Mouse (Mus musculus) MEL (cell line): Measurements from ENCODE around the gene Car15. TPM values are rescaled to one million over a fixed set of nuclear protein-coding genes. Genes with fewer than 3 reads are reported as not detected.

Experiments used
- DNase-seq: peaks from one replicate; pipeline ENCODE4 v3.0.0; 2011; ENCODE audit warnings: low read depth, low spot score
- H3K27ac ChIP-seq: 2 replicates; pipeline ENCODE4 v1.5.1; 2012; ENCODE audit warnings: low read depth, mild to moderate bottlenecking, control low read depth, low read length, moderate library complexity; ENCODE audit not compliant: control insufficient read depth
- H3K27me3 ChIP-seq, 2 experiments: fragments of 150-350 bp in 1 of 2; sonication (generic) in 1 of 2; 2 replicates each; pipeline ENCODE4 v1.6.1; 2012; ENCODE audit warnings: low read length in 2 of 2, mild to moderate bottlenecking in 2 of 2, improper control_type of control experiment in 1 of 2, moderate library complexity in 1 of 2; ENCODE audit not compliant: insufficient read depth in 2 of 2, control insufficient read depth in 1 of 2
- H3K36me3 ChIP-seq, 2 experiments: 2 replicates each; pipeline ENCODE4 v1.6.1; 2012 to 2014; ENCODE audit warnings: low read length in 2 of 2, improper control_type of control experiment in 1 of 2, inconsistent platforms in 1 of 2, mild to moderate bottlenecking in 1 of 2; ENCODE audit not compliant: insufficient read depth in 2 of 2, control insufficient read depth in 1 of 2
- H3K4me1 ChIP-seq, 2 experiments: fragments of 150-350 bp in 1 of 2; sonication (generic) in 1 of 2; 2 replicates each; pipeline ENCODE4 v1.6.1; 2012; ENCODE audit warnings: low read length in 2 of 2, improper control_type of control experiment in 1 of 2, mild to moderate bottlenecking in 1 of 2; ENCODE audit not compliant: insufficient read depth in 2 of 2, control insufficient read depth in 1 of 2
- H3K4me3 ChIP-seq, 2 experiments: fragments of 150-350 bp in 1 of 2; sonication (generic) in 1 of 2; 2 replicates each; pipeline ENCODE4 v1.5.1; 2012; ENCODE audit warnings: low read depth in 2 of 2, low read length in 2 of 2, mild to moderate bottlenecking in 2 of 2, moderate library complexity in 2 of 2, control low read depth in 1 of 2, improper control_type of control experiment in 1 of 2; ENCODE audit not compliant: control insufficient read depth in 1 of 2, insufficient read depth in 1 of 2
- H3K79me2 ChIP-seq: 2 replicates; pipeline ENCODE4 v1.6.1; 2012; ENCODE audit warnings: mild to moderate bottlenecking, low read length, moderate library complexity; ENCODE audit not compliant: control insufficient read depth, poor library complexity, insufficient read depth
- H3K9ac ChIP-seq: 2 replicates; pipeline ENCODE4 v1.6.1; 2012; ENCODE audit warnings: low read depth, mild to moderate bottlenecking, control low read depth, low read length, moderate library complexity; ENCODE audit not compliant: control insufficient read depth, poor library complexity, severe bottlenecking
- H3K9me3 ChIP-seq: fragments of 150-350 bp; sonication (generic); replicated peaks from 2 replicates; pipeline ENCODE4 v1.6.1; 2012; ENCODE audit warnings: mild to moderate bottlenecking, low read length, improper control_type of control experiment, moderate library complexity; ENCODE audit not compliant: insufficient read depth
- CHD1 ChIP-seq: IDR thresholded peaks from 2 replicates; pipeline ENCODE4 v1.6.1; 2012; ENCODE audit warnings: low read depth, mild to moderate bottlenecking, inconsistent platforms, low read length, improper control_type of control experiment
- CHD2 ChIP-seq: IDR thresholded peaks from 2 replicates; pipeline ENCODE4 v1.6.1; 2011; ENCODE audit warnings: low read length, improper control_type of control experiment
- ELF1 ChIP-seq: IDR thresholded peaks from 2 replicates; pipeline ENCODE4 v1.6.1; 2014; ENCODE audit warnings: low read depth, mild to moderate bottlenecking, inconsistent platforms, low read length, improper control_type of control experiment, moderate library complexity
- EP300 ChIP-seq, 2 experiments: IDR thresholded peaks; 2 replicates each; pipeline ENCODE4 v1.6.1; 2011; ENCODE audit warnings: improper control_type of control experiment in 2 of 2, low read length in 2 of 2, low read depth in 1 of 2, mild to moderate bottlenecking in 1 of 2
- ETS1 ChIP-seq: IDR thresholded peaks from 2 replicates; pipeline ENCODE4 v1.6.1; 2012; ENCODE audit warnings: low read depth, mild to moderate bottlenecking, inconsistent platforms, low read length, improper control_type of control experiment, moderate library complexity
- GABPA ChIP-seq: IDR thresholded peaks from 2 replicates; pipeline ENCODE4 v1.6.1; 2012; ENCODE audit warnings: low read depth, mild to moderate bottlenecking, inconsistent platforms, low read length, improper control_type of control experiment, moderate library complexity
- GATA1 ChIP-seq: IDR thresholded peaks from 2 replicates; pipeline ENCODE4 v1.6.1; 2011; ENCODE audit warnings: low read depth, low read length, improper control_type of control experiment
- KAT2A ChIP-seq: conservative IDR thresholded peaks from 2 replicates; pipeline ENCODE4 v1.6.1; 2012; ENCODE audit warnings: low read depth, low read length, improper control_type of control experiment, inconsistent platforms
- MAFK ChIP-seq: IDR thresholded peaks from 2 replicates; pipeline ENCODE4 v1.6.1; 2011; ENCODE audit warnings: low read depth, mild to moderate bottlenecking, low read length, improper control_type of control experiment, borderline replicate concordance
- MAX ChIP-seq: IDR thresholded peaks from 2 replicates; pipeline ENCODE4 v1.6.1; 2011; ENCODE audit warnings: low read length, improper control_type of control experiment
- MEF2A ChIP-seq: IDR thresholded peaks from 2 replicates; pipeline ENCODE4 v1.6.1; 2014; ENCODE audit warnings: low read depth, mild to moderate bottlenecking, inconsistent platforms, low read length, improper control_type of control experiment; ENCODE audit not compliant: poor library complexity, insufficient replicate concordance, severe bottlenecking; ENCODE audit errors: extremely low read depth
- MXI1 ChIP-seq: IDR thresholded peaks from 2 replicates; pipeline ENCODE4 v1.6.1; 2011; ENCODE audit warnings: mild to moderate bottlenecking, low read depth, low read length, improper control_type of control experiment
- MYC ChIP-seq: IDR thresholded peaks from 2 replicates; pipeline ENCODE4 v1.6.1; 2011; ENCODE audit warnings: low read depth, mild to moderate bottlenecking, low read length, improper control_type of control experiment, moderate library complexity
- NELFE ChIP-seq: IDR thresholded peaks from 2 replicates; pipeline ENCODE4 v1.6.1; 2011; ENCODE audit warnings: low read depth, low read length, improper control_type of control experiment
- POLR2AphosphoS5 ChIP-seq: IDR thresholded peaks from 2 replicates; pipeline ENCODE4 v1.6.1; 2012; ENCODE audit warnings: low read depth, borderline replicate concordance, mild to moderate bottlenecking, inconsistent platforms, low read length, moderate library complexity, mixed read lengths
- RAD21 ChIP-seq: IDR thresholded peaks from 2 replicates; pipeline ENCODE4 v1.6.1; 2011; ENCODE audit warnings: mild to moderate bottlenecking, low read depth, low read length, improper control_type of control experiment
- SIN3A ChIP-seq: IDR thresholded peaks from 2 replicates; pipeline ENCODE4 v1.6.1; 2012; ENCODE audit warnings: low read length, improper control_type of control experiment, inconsistent platforms
- TAL1 ChIP-seq: IDR thresholded peaks from 2 replicates; pipeline ENCODE4 v1.6.1; 2012; ENCODE audit warnings: mild to moderate bottlenecking, inconsistent platforms, low read length, moderate library complexity, mixed read lengths
- TBP ChIP-seq: IDR thresholded peaks from 2 replicates; pipeline ENCODE4 v1.8.0; 2011; ENCODE audit warnings: low read depth, low read length, improper control_type of control experiment
- UBTF ChIP-seq: IDR thresholded peaks from 2 replicates; pipeline ENCODE4 v1.6.1; 2012; ENCODE audit warnings: low read depth, mild to moderate bottlenecking, inconsistent platforms, low read length, improper control_type of control experiment, moderate library complexity, borderline replicate concordance; ENCODE audit not compliant: insufficient read depth
- USF2 ChIP-seq, 2 experiments: IDR thresholded peaks; 2 replicates each; pipeline ENCODE4 v1.6.1; 2011 to 2012; ENCODE audit warnings: improper control_type of control experiment in 2 of 2, low read length in 2 of 2, borderline replicate concordance in 1 of 2, inconsistent platforms in 1 of 2, low read depth in 1 of 2, mild to moderate bottlenecking in 1 of 2; ENCODE audit not compliant: insufficient read depth in 1 of 2
- ZC3H11A ChIP-seq: IDR thresholded peaks from 2 replicates; pipeline ENCODE4 v1.6.1; 2012; ENCODE audit warnings: low read depth, mild to moderate bottlenecking, inconsistent platforms, low read length, improper control_type of control experiment
- ZKSCAN1 ChIP-seq: IDR thresholded peaks from 2 replicates; pipeline ENCODE4 v1.6.1; 2012; ENCODE audit warnings: low read depth, mild to moderate bottlenecking, inconsistent platforms, low read length, improper control_type of control experiment, moderate library complexity
- ZNF384 ChIP-seq: IDR thresholded peaks from 2 replicates; pipeline ENCODE4 v1.6.1; 2012; ENCODE audit warnings: low read depth, mild to moderate bottlenecking, inconsistent platforms, low read length, improper control_type of control experiment
- polyA plus RNA-seq, 2 experiments: library from polyadenylated mRNA; stranded (reverse) in 1 of 2; unstranded in 1 of 2; fragments of >175 nt in 1 of 2; fragments of >200 nt in 1 of 2; gene quantifications; 2 replicates each; pipeline versions ENCODE4 v1.2.1 to v1.2.4; 2012; ENCODE audit warnings: low replicate concordance in 2 of 2, low read depth in 1 of 2; ENCODE audit not compliant: insufficient read length in 2 of 2, insufficient read depth in 1 of 2, missing spikeins in 1 of 2
- total RNA-seq: library from RNA; depleted of rRNA; stranded (reverse); fragments of 300-350 nt; gene quantifications from 2 replicates; pipeline ENCODE4 v1.2.3, GENCODE M21; 2012; rRNA removed

The Car15 gene
- 2.0 and 2.4 TPM in 2 replicates for total RNA-seq
- 1 to 10 TPM in 1 of 2 experiments, not detected in 1; 3.6 TPM for polyA plus RNA-seq

DNA sequence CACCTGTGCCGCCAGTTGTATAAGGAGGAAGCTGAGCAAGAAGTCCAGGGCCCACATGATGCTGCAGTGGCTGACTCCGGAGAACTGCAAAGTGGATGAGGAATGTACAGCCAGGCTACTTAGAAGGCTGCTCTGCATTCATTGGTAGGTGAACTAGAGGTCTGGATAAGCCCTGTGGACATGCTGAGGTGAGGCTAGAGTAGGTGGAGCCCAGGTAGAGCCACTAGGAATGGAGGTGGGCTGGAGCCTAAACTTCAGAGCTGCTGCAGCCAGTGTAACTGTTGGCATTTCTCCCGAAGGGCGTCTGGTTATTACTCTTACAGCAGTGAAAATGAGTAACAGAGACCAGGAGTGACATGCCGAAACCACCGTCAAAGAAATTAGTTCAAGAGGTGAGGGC, at the start of gene Car15:
Gene Car15, minus strand, starts transcription at position 314 of the 400 bp plus-strand sequence.
- H3K4me1 ChIP-seq, result peaks cover 6 to 10% of the 10 kb centered on the region in 2 experiments
- H3K79me2 ChIP-seq, result no peaks in the 10 kb centered on the region
- no peak for DNase-seq
- no peaks in the 10 kb centered on the region for H3K9me3 ChIP-seq
- H3K27ac ChIP-seq, result no peak within 1 kb of the TSS
- no peak for TF ChIP-seq KAT2A
- no peak for TF ChIP-seq ZKSCAN1
- TF ChIP-seq CHD2, result no peak
- TF ChIP-seq TAL1, result no peak
- TF ChIP-seq RAD21, result no peak
- no peak for TF ChIP-seq ZNF384
- TF ChIP-seq MXI1, result no peak
- TF ChIP-seq ZC3H11A, result no peak
- TF ChIP-seq NELFE, result no peak
- TF ChIP-seq UBTF, result no peak
- TF ChIP-seq POLR2AphosphoS5, result no peak
- no peak for TF ChIP-seq MAFK
- no peaks in the 10 kb centered on the region for H3K27me3 ChIP-seq
- no peak within 1 kb of the TSS for H3K4me3 ChIP-seq
- peaks cover 0 to 9% of the 10 kb centered on the region in 2 experiments; a peak in 3 of 4 replicates for H3K36me3 ChIP-seq
- H3K9ac ChIP-seq, result no peak within 1 kb of the TSS

DNA sequence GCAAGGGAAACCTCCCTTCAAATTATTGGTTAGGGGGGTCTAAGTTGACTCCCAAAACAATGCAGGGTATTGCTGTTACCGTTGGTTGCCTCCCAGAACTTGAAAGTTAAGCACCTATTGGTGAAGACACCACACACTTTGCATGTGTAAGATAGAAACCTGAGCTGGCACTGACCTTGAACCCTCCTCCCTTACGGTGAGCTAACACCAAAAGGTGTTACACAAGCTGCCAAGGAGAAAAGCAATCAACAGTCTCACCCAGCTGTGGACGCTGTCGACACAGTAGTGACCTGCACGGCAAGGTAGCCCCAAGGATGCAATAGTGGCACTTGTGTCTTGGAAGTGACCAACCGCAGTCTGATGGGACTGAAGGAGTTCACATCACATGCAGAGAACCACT, 46.0 kb upstream of the Car15 start:
- DNase-seq, result no peak
- Histone ChIP-seq H3K27me3 (no peaks in the 10 kb centered on the region), H3K4me3 (no peak overlapping the region), H3K9me3 (no peaks in the 10 kb centered on the region), H3K9ac (no peak overlapping the region), H3K4me1 (peaks cover 0 to 4% of the 10 kb centered on the region in 2 experiments; a peak in 1 of 4 replicates), H3K36me3 (peaks cover 0 to 4% of the 10 kb centered on the region in 2 experiments; a peak in 3 of 4 replicates), H3K79me2 (peaks cover 43% of the 10 kb centered on the region), H3K27ac (no peak overlapping the region)
- TF ChIP-seq ELF1 (no peak), MAX (no peak), SIN3A (no peak), USF2 (IDR thresholded peaks at IDR 0.05; ENCODE audit: borderline replicate concordance in 1 of 2, insufficient read depth in 1 of 2, low read depth in 1 of 2, low read length in 2 of 2) (no peak), MXI1 (no peak), CHD1 (no peak), TAL1 (no peak), GATA1 (no peak), MYC (no peak), EP300 (IDR thresholded peaks at IDR 0.05; ENCODE audit: low read depth in 1 of 2, low read length in 2 of 2) (no peak), UBTF (no peak), NELFE (no peak), GABPA (no peak), ETS1 (no peak), MAFK (no peak), MEF2A (no peak), TBP (no peak)
